Mouse (Mus musculus): ENCODE data around the gene Mucl2.
"Not testable (repeated sequence)": the region's sequence is repeated elsewhere in the genome, so short reads cannot be mapped to it uniquely, and the experiment has no call there.

The Mucl2 gene

DNA sequence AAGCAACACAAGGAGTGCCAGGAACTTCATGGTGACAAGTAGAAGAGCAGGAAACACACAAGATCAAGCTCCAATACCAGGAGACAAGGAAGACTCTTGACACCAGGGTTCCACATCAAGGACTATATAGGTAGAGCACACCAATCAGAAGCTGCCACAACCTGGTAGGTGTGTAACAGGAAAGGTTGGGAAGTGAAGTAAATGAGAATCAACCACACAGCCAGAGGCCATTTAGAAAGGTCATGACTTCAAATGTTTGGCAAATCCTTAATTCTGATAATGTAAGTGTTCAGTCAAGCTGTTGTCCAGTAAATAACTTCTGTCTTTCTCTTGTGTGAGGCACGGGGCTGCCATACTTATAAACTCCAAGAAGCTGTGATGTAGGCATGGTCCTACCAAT is at the start of gene Mucl2:
Mucl2 (minus strand) TSS at position 101 of the 400 bp plus-strand sequence.
- DNase-seq (ENCODE audit: low spot score), result no peak

DNA sequence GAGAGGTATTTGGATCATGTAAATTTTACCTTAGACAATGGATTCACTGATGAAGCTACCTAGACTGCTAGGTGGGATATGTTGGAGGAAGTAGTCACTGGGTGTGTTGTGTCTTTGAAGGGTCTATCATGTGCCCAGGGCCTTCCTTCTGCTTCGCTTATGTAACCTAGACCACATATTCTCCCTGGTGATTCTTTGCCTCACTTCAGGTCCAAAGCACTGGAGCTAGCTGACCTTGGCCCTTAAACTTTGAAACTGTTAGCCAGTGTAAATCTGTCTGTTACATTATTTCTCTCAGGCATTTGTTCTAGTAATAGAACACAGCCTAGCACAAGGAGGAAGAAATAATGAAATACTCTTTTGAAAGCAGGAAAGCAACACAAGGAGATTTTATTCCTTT is 13.9 kb upstream of the Mucl2 start:
- not testable (repeated sequence) for DNase-seq (ENCODE audit: low spot score)

Data from testis, postnatal 10 days (tissue).